ENCODE assay signal across 35 mouse cellular contexts in genomic region chr7:109686585-109687128, GRCm38 (mm10). TPM values are rescaled to one million over a fixed set of nuclear protein-coding genes. Genes with fewer than 3 reads are reported as not detected.
DNase-seq lines count a peak whose midpoint lies in the region; ATAC-seq and TF ChIP-seq lines count a peak whose summit lies in the region.
"Had no signal": no experiment of that assay in that cellular context is flagged by ENCODE, and none has a peak within 500 bp of the region (broad histone marks: within the 10 kb centered on the region; RNA-seq: fewer than 3 reads in every experiment).

No protein-coding gene starts in this region.

- H3K27ac ChIP-seq in forebrain, embryonic 14.5 days (ENCODE audit: low read depth, low read length), result no peak overlapping the region
- no peak overlapping the region for H3K27ac ChIP-seq in forebrain, embryonic 15.5 days (replicated peaks)
- no peak overlapping the region for H3K27ac ChIP-seq in stomach, embryonic 16.5 days (ENCODE audit: low read length)
- no peak overlapping the region for H3K27ac ChIP-seq in stomach, postnatal 0 days (replicated peaks)
- H3K27ac ChIP-seq in lung, postnatal 0 days (ENCODE audit: low read length), result peak overlapping the region; percentile 27; the same call in 1 of the 2 replicates
- H3K27ac ChIP-seq: forebrain, embryonic 10.5 days; heart, embryonic 10.5 days; heart, embryonic 15.5 days; hindbrain, postnatal 0 days; intestine, embryonic 15.5 days; layer of hippocampus, adult 2 months; liver, embryonic 12.5 days; midbrain, embryonic 12.5 days; neural tube, embryonic 13.5 days had no signal

- 13% methylated on average over 9 of the region's 9 CpGs for WGBS in forebrain, embryonic 14.5 days
- WGBS in forebrain, embryonic 15.5 days, result 7% methylated on average over 9 of the region's 9 CpGs
- WGBS in stomach, embryonic 16.5 days, result 21% methylated on average over 9 of the region's 9 CpGs
- WGBS in stomach, postnatal 0 days, result 19% methylated on average over 9 of the region's 9 CpGs
- 12% methylated on average over 9 of the region's 9 CpGs for WGBS in lung, postnatal 0 days

- H3K4me2 ChIP-seq in forebrain, embryonic 14.5 days (ENCODE audit: low read length), result no peak overlapping the region
- H3K4me2 ChIP-seq in forebrain, embryonic 15.5 days (replicated peaks), result no peak overlapping the region
- H3K4me2 ChIP-seq in stomach, embryonic 16.5 days (ENCODE audit: low read depth, low read length), result peak overlapping the region; percentile 10; the same call in 1 of the 2 replicates
- no peak overlapping the region for H3K4me2 ChIP-seq in stomach, postnatal 0 days (replicated peaks; ENCODE audit: low read depth)
- no peak overlapping the region for H3K4me2 ChIP-seq in lung, postnatal 0 days (replicated peaks; ENCODE audit: low read depth, low read length)
- H3K4me2 ChIP-seq: heart, embryonic 15.5 days; intestine, embryonic 15.5 days; liver, embryonic 12.5 days; midbrain, embryonic 12.5 days; neural tube, embryonic 13.5 days had no signal

- no peak; the same call in 1 of the 2 replicates for ATAC-seq in forebrain, embryonic 14.5 days
- no peak for ATAC-seq in forebrain, embryonic 15.5 days (replicated peaks)
- ATAC-seq in stomach, embryonic 16.5 days (ENCODE audit: insufficient read depth, low FRiP score), result no peak
- ATAC-seq in stomach, postnatal 0 days (ENCODE audit: low FRiP score, low TSS enrichment), result no peak
- ATAC-seq in lung, postnatal 0 days, result peak; percentile 68
- ATAC-seq: activated CD4-positive, CD25-positive, alpha-beta regulatory T cell, adult 4 months; hindbrain, postnatal 0 days; intestine, embryonic 15.5 days; liver, embryonic 12.5 days; liver, postnatal 0 days had no signal

- H3K4me1 ChIP-seq in forebrain, embryonic 14.5 days (ENCODE audit: control insufficient read depth, insufficient read depth, low read length), result no peaks in the 10 kb centered on the region
- peaks cover 8% of the 10 kb centered on the region for H3K4me1 ChIP-seq in forebrain, embryonic 15.5 days
- 0 out of 2 replicates have a peak, but pooled peaks cover 3% of the 10 kb centered on the region for H3K4me1 ChIP-seq in stomach, embryonic 16.5 days (ENCODE audit: control insufficient read depth, insufficient read depth, low read length)
- H3K4me1 ChIP-seq in stomach, postnatal 0 days (replicated peaks; ENCODE audit: control insufficient read depth, insufficient read depth), result 0 out of 2 replicates have a peak, but pooled peaks cover 3% of the 10 kb centered on the region
- peaks cover 2% of the 10 kb centered on the region; the same call in 1 of the 2 replicates for H3K4me1 ChIP-seq in lung, postnatal 0 days (ENCODE audit: insufficient read depth, low read depth, low read length)

- no peak overlapping the region for H3K4me3 ChIP-seq in forebrain, embryonic 14.5 days (ENCODE audit: low read depth, low read length)
- H3K4me3 ChIP-seq in forebrain, embryonic 15.5 days, result no peak overlapping the region
- no peak overlapping the region for H3K4me3 ChIP-seq in stomach, embryonic 16.5 days (replicated peaks; ENCODE audit: low read length)
- H3K4me3 ChIP-seq in stomach, postnatal 0 days (ENCODE audit: low read depth, low read length), result no peak overlapping the region
- no peak overlapping the region for H3K4me3 ChIP-seq in lung, postnatal 0 days (ENCODE audit: low read depth, low read length)
- H3K4me3 ChIP-seq: forebrain, embryonic 10.5 days; heart, embryonic 10.5 days; heart, embryonic 15.5 days; intestine, embryonic 15.5 days; layer of hippocampus, adult 2 months; liver, embryonic 12.5 days; midbrain, embryonic 12.5 days; neural tube, embryonic 13.5 days had no signal

- no peak for TF ChIP-seq CTCF in stomach, postnatal 0 days (IDR thresholded peaks at IDR 0.05; ENCODE audit: low read depth)
- no peak for TF ChIP-seq CTCF in lung, postnatal 0 days (IDR thresholded peaks at IDR 0.05)

- DNase-seq in forebrain, embryonic 14.5 days (ENCODE audit: low spot score), result peak; percentile 51
- DNase-seq in stomach, postnatal 0 days (ENCODE audit: low spot score), result no peak
- DNase-seq in lung, postnatal 0 days (ENCODE audit: low spot score), result peak; percentile 48
- DNase-seq in cerebellum, adult 11-12 months, result no peak
- DNase-seq in gastrocnemius, postnatal 10 days, result no peak
- DNase-seq: adrenal gland, adult 8-10 months; cerebellum, adult 9-11 months; gastrocnemius, postnatal 25 days; heart, adult 11 months; kidney, adult 2 months; kidney, postnatal 36 days; left cerebral cortex, postnatal 4 days; liver, postnatal 0 days; right cerebral cortex, postnatal 4 days; thymus, postnatal 4 days had no signal

- no peak for TF ChIP-seq EP300 in stomach, postnatal 0 days (optimal IDR thresholded peaks at IDR 0.05)
- peak; percentile 86 for TF ChIP-seq EP300 in lung, postnatal 0 days (IDR thresholded peaks at IDR 0.05)

- no peaks in the 10 kb centered on the region for H3K36me3 ChIP-seq in forebrain, embryonic 14.5 days (ENCODE audit: control insufficient read depth, insufficient read depth, low read length)
- H3K36me3 ChIP-seq in forebrain, embryonic 15.5 days, result no peaks in the 10 kb centered on the region
- H3K36me3 ChIP-seq in stomach, embryonic 16.5 days (ENCODE audit: control insufficient read depth, insufficient read depth, low read length), result no peaks in the 10 kb centered on the region
- H3K36me3 ChIP-seq in stomach, postnatal 0 days (ENCODE audit: control insufficient read depth, insufficient read depth, low read length), result no peaks in the 10 kb centered on the region
- H3K36me3 ChIP-seq in lung, postnatal 0 days (ENCODE audit: insufficient read depth, low read length), result no peaks in the 10 kb centered on the region
- H3K36me3 ChIP-seq: forebrain, embryonic 10.5 days; heart, embryonic 10.5 days; heart, embryonic 15.5 days; intestine, embryonic 15.5 days; liver, embryonic 12.5 days; midbrain, embryonic 12.5 days; neural tube, embryonic 13.5 days had no signal

- no peaks in the 10 kb centered on the region for H3K27me3 ChIP-seq in forebrain, embryonic 14.5 days (replicated peaks; ENCODE audit: control insufficient read depth, insufficient read depth, low read length)
- H3K27me3 ChIP-seq in forebrain, embryonic 15.5 days, result no peaks in the 10 kb centered on the region
- H3K27me3 ChIP-seq in stomach, embryonic 16.5 days (ENCODE audit: control insufficient read depth, insufficient read depth, low read length), result no peaks in the 10 kb centered on the region
- H3K27me3 ChIP-seq in stomach, postnatal 0 days (ENCODE audit: control insufficient read depth, insufficient read depth, low read length), result no peaks in the 10 kb centered on the region
- no peaks in the 10 kb centered on the region for H3K27me3 ChIP-seq in lung, postnatal 0 days (replicated peaks; ENCODE audit: insufficient read depth, low read length)
- H3K27me3 ChIP-seq: heart, embryonic 15.5 days; intestine, embryonic 15.5 days; liver, embryonic 12.5 days; midbrain, embryonic 12.5 days; neural tube, embryonic 13.5 days had no signal

- no peak overlapping the region for H3K9ac ChIP-seq in forebrain, embryonic 14.5 days (ENCODE audit: low read length)
- H3K9ac ChIP-seq in forebrain, embryonic 15.5 days (replicated peaks), result no peak overlapping the region
- H3K9ac ChIP-seq in stomach, embryonic 16.5 days (ENCODE audit: low read length), result no peak overlapping the region
- no peak overlapping the region for H3K9ac ChIP-seq in stomach, postnatal 0 days (ENCODE audit: low read length)
- no peak overlapping the region for H3K9ac ChIP-seq in lung, postnatal 0 days (replicated peaks; ENCODE audit: low read depth)
- H3K9ac ChIP-seq: heart, embryonic 15.5 days; intestine, embryonic 15.5 days; liver, embryonic 12.5 days; liver, postnatal 0 days; midbrain, embryonic 12.5 days; neural tube, embryonic 13.5 days had no signal

- H3K9me3 ChIP-seq in forebrain, embryonic 14.5 days (replicated peaks; ENCODE audit: control insufficient read depth, low read length), result no peaks in the 10 kb centered on the region
- no peaks in the 10 kb centered on the region for H3K9me3 ChIP-seq in forebrain, embryonic 15.5 days
- H3K9me3 ChIP-seq in stomach, embryonic 16.5 days (replicated peaks; ENCODE audit: control insufficient read depth, low read length), result no peaks in the 10 kb centered on the region
- no peaks in the 10 kb centered on the region for H3K9me3 ChIP-seq in stomach, postnatal 0 days (ENCODE audit: control insufficient read depth, low read length)
- H3K9me3 ChIP-seq in lung, postnatal 0 days (ENCODE audit: low read length), result no peaks in the 10 kb centered on the region
- H3K9me3 ChIP-seq: forebrain, embryonic 10.5 days; heart, embryonic 10.5 days; heart, embryonic 15.5 days; intestine, embryonic 15.5 days; liver, embryonic 12.5 days; midbrain, embryonic 12.5 days; neural tube, embryonic 13.5 days had no signal

RNA-seq across cellular contexts. Expression of gene St5, which starts 16.7 kb away (rescaled TPM):
- 10.3 and 11.0 TPM in 2 replicates for polyA plus RNA-seq in forebrain, embryonic 14.5 days (2014; fragmentation: Nextera tagmentation; extraction: Ambion mirVana)
- polyA plus RNA-seq in forebrain, embryonic 15.5 days (2015; fragmentation: Nextera tagmentation; extraction: Ambion mirVana), result 11.4 and 13.1 TPM in 2 replicates
- 64.0 and 68.3 TPM in 2 replicates for polyA plus RNA-seq in stomach, embryonic 16.5 days (2015; fragmentation: Nextera tagmentation; extraction: Ambion mirVana)
- 35.3 and 35.6 TPM in 2 replicates for polyA plus RNA-seq in stomach, postnatal 0 days (2015; fragmentation: Nextera tagmentation; extraction: Ambion mirVana)
- 58.9 and 61.8 TPM in 2 replicates for polyA plus RNA-seq in lung, postnatal 0 days (2015; fragmentation: Nextera tagmentation; extraction: Ambion mirVana)
- 10 to 100 TPM; 22.3 to 32.0 TPM for total RNA-seq in gastrocnemius, postnatal 10 days (2021)

RNA-seq across cellular contexts. Expression of gene Akip1, which starts 16.8 kb away (rescaled TPM):
- polyA plus RNA-seq in forebrain, embryonic 14.5 days (2014; fragmentation: Nextera tagmentation; extraction: Ambion mirVana), result 15.1 and 18.5 TPM in 2 replicates
- 18.1 and 18.9 TPM in 2 replicates for polyA plus RNA-seq in forebrain, embryonic 15.5 days (2015; fragmentation: Nextera tagmentation; extraction: Ambion mirVana)
- polyA plus RNA-seq in stomach, embryonic 16.5 days (2015; fragmentation: Nextera tagmentation; extraction: Ambion mirVana), result 42.5 and 42.7 TPM in 2 replicates
- polyA plus RNA-seq in stomach, postnatal 0 days (2015; fragmentation: Nextera tagmentation; extraction: Ambion mirVana), result 36.8 and 38.6 TPM in 2 replicates
- 48.6 and 52.5 TPM in 2 replicates for polyA plus RNA-seq in lung, postnatal 0 days (2015; fragmentation: Nextera tagmentation; extraction: Ambion mirVana)
- total RNA-seq in gastrocnemius, postnatal 10 days (2021), result 10 to 100 TPM in 1 of 2 experiments, 1 to 10 TPM in 1; 9.4 to 11.0 TPM

RNA-seq across cellular contexts. Expression of gene BC051019, which starts 37.0 kb away (rescaled TPM):
- polyA plus RNA-seq in forebrain, embryonic 14.5 days (2014; fragmentation: Nextera tagmentation; extraction: Ambion mirVana), result 0.26 and 0.55 TPM in 2 replicates
- 0.22 and 0.88 TPM in 2 replicates for polyA plus RNA-seq in forebrain, embryonic 15.5 days (2015; fragmentation: Nextera tagmentation; extraction: Ambion mirVana)
- polyA plus RNA-seq in stomach, embryonic 16.5 days (2015; fragmentation: Nextera tagmentation; extraction: Ambion mirVana), result 0.23 and 0.45 TPM in 2 replicates
- 0.17 and 0.25 TPM in 2 replicates for polyA plus RNA-seq in stomach, postnatal 0 days (2015; fragmentation: Nextera tagmentation; extraction: Ambion mirVana)
- polyA plus RNA-seq in lung, postnatal 0 days (2015; fragmentation: Nextera tagmentation; extraction: Ambion mirVana), result 22.7 and 24.3 TPM in 2 replicates
- total RNA-seq in gastrocnemius, postnatal 10 days (2021), result not detected
- total RNA-seq: adrenal gland, postnatal 4 days; gastrocnemius, postnatal 25 days; heart, postnatal 25 days; layer of hippocampus, postnatal 25 days; left cerebral cortex, adult 8-10 months; megakaryocyte, adult 5-6 weeks had no signal
- polyA plus RNA-seq: heart, embryonic 10.5 days; midbrain, embryonic 12.5 days had no signal

RNA-seq across cellular contexts. Expression of gene Ascl3, which starts 44.9 kb away (rescaled TPM):
- polyA plus RNA-seq in forebrain, embryonic 14.5 days (2014; fragmentation: Nextera tagmentation; extraction: Ambion mirVana), result not detected in 2 replicates
- not detected in 2 replicates for polyA plus RNA-seq in forebrain, embryonic 15.5 days (2015; fragmentation: Nextera tagmentation; extraction: Ambion mirVana)
- 0.21 TPM in 1 of 2 replicates, not detected in the other for polyA plus RNA-seq in stomach, embryonic 16.5 days (2015; fragmentation: Nextera tagmentation; extraction: Ambion mirVana)
- polyA plus RNA-seq in stomach, postnatal 0 days (2015; fragmentation: Nextera tagmentation; extraction: Ambion mirVana), result 0.39 and 0.56 TPM in 2 replicates
- polyA plus RNA-seq in lung, postnatal 0 days (2015; fragmentation: Nextera tagmentation; extraction: Ambion mirVana), result 0.64 and 0.89 TPM in 2 replicates
- not detected for total RNA-seq in gastrocnemius, postnatal 10 days (2021)
- total RNA-seq: adrenal gland, postnatal 4 days; gastrocnemius, postnatal 25 days; heart, postnatal 25 days; hindbrain, postnatal 0 days; layer of hippocampus, adult 2 months; layer of hippocampus, postnatal 25 days; left cerebral cortex, adult 8-10 months; left cerebral cortex, postnatal 4 days had no signal
- polyA plus RNA-seq: activated CD4-positive, CD25-positive, alpha-beta regulatory T cell, adult 4 months; forebrain, embryonic 10.5 days; heart, embryonic 10.5 days; heart, embryonic 15.5 days; hindbrain, embryonic 11.5 days; intestine, embryonic 15.5 days; kidney, embryonic 16.5 days; limb, embryonic 14.5 days; liver, embryonic 12.5 days; liver, postnatal 0 days; midbrain, embryonic 12.5 days had no signal

Comparison
In these comparisons a context has a peak if more than half of its experiments do, and no peak if none do; other contexts are left out.
1. DNase-seq: peak in forebrain, embryonic 14.5 days (single experiment) and lung, postnatal 0 days (single experiment); none in stomach, postnatal 0 days (single experiment), cerebellum, adult 11-12 months (single experiment) and gastrocnemius, postnatal 10 days (single experiment).
2. RNA of gene BC051019, which starts 37.0 kb away (polyA plus RNA-seq): 22.7 to 24.3 TPM in lung, postnatal 0 days; 0.22 to 0.88 TPM in forebrain, embryonic 15.5 days, 0.26 to 0.55 TPM in forebrain, embryonic 14.5 days, 0.17 to 0.25 TPM in stomach, postnatal 0 days and 0.23 to 0.45 TPM in stomach, embryonic 16.5 days; every median in the first group is over 10 times any median in the second.